Comparison of ENCODE assay signal across 8 mouse cellular contexts in the genomic region with DNA sequence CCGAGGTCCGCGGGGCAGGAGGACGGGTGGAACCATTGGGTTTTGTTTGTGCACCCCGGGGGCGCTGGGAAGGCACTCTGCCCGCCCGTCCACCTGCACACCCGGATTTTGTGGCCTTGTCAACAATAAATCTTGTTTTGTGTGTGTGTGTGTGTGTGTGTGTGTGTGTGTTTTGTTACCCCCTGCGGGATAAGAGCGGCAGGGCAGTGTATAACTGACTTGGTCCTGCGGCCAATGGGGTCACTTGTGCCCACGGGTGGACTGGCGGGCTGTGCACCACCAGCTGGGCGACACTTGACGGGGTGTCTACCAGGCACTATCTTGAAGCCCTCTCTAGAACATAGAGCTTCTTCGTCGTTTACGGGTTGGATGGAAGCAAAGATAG. TPM values are rescaled to one million over a fixed set of nuclear protein-coding genes. Genes with fewer than 3 reads are reported as not detected.
DNase-seq lines count a peak whose midpoint lies in the region; ATAC-seq lines count a peak whose summit lies in the region.

No protein-coding gene starts in this region.

- 2% methylated on average over 19 of the region's 19 CpGs for WGBS in lung, embryonic 16.5 days
- WGBS in limb, embryonic 11.5 days, result 3% methylated on average over 19 of the region's 19 CpGs
- WGBS in stomach, embryonic 16.5 days, result 4% methylated on average over 19 of the region's 19 CpGs

- H3K27ac ChIP-seq in lung, embryonic 16.5 days (ENCODE audit: low read length), result no peak overlapping the region
- no peak overlapping the region for H3K27ac ChIP-seq in limb, embryonic 11.5 days (replicated peaks; ENCODE audit: low read depth, low read length)
- H3K27ac ChIP-seq in stomach, embryonic 16.5 days (ENCODE audit: low read length), result no peak overlapping the region

- H3K9me3 ChIP-seq in lung, embryonic 16.5 days (ENCODE audit: control insufficient read depth, low read length), result peaks cover 5% of the 10 kb centered on the region; the same call in 1 of the 2 replicates
- no peaks in the 10 kb centered on the region; the same call in 1 of the 2 replicates for H3K9me3 ChIP-seq in limb, embryonic 11.5 days (ENCODE audit: control insufficient read depth, low read length)
- peaks cover 9% of the 10 kb centered on the region; the same call in 1 of the 2 replicates for H3K9me3 ChIP-seq in stomach, embryonic 16.5 days (replicated peaks; ENCODE audit: control insufficient read depth, low read length)

- H3K36me3 ChIP-seq in lung, embryonic 16.5 days (ENCODE audit: control insufficient read depth, insufficient read depth, low read length), result no peaks in the 10 kb centered on the region
- H3K36me3 ChIP-seq in limb, embryonic 11.5 days (ENCODE audit: control insufficient read depth, insufficient read depth, low read length), result no peaks in the 10 kb centered on the region
- no peaks in the 10 kb centered on the region for H3K36me3 ChIP-seq in stomach, embryonic 16.5 days (ENCODE audit: control insufficient read depth, insufficient read depth, low read length)

- DNase-seq in cerebellum, postnatal 25 days, result peak; percentile 61 to 73
- DNase-seq in lung, adult 18-20 months, result no peak
- no peak for DNase-seq in limb, embryonic 11.5 days (ENCODE audit: low spot score)
- DNase-seq in thymus, postnatal 0 days (ENCODE audit: low spot score), result no peak
- DNase-seq in thymus, postnatal 36 days, result no peak

- ATAC-seq in cerebellum, adult (ENCODE audit: insufficient number of reproducible peaks, low FRiP score, low TSS enrichment), result no peak
- no peak for ATAC-seq in lung, embryonic 16.5 days (ENCODE audit: low read depth)
- no peak for ATAC-seq in limb, embryonic 11.5 days (ENCODE audit: insufficient number of reproducible peaks, low FRiP score, low TSS enrichment, low read depth)
- ATAC-seq in stomach, embryonic 16.5 days (ENCODE audit: insufficient read depth, low FRiP score), result no peak

- peaks cover 24% of the 10 kb centered on the region for H3K4me1 ChIP-seq in lung, embryonic 16.5 days (replicated peaks; ENCODE audit: control insufficient read depth, insufficient read depth, low read length)
- H3K4me1 ChIP-seq in limb, embryonic 11.5 days (ENCODE audit: control insufficient read depth, insufficient read depth, low read length), result peaks cover 19% of the 10 kb centered on the region
- peaks cover 25% of the 10 kb centered on the region for H3K4me1 ChIP-seq in stomach, embryonic 16.5 days (ENCODE audit: control insufficient read depth, insufficient read depth, low read length)

- H3K27me3 ChIP-seq in lung, embryonic 16.5 days (ENCODE audit: control insufficient read depth, insufficient read depth, low read depth, low read length), result peaks cover 93% of the 10 kb centered on the region
- peaks cover 96% of the 10 kb centered on the region for H3K27me3 ChIP-seq in limb, embryonic 11.5 days (ENCODE audit: control insufficient read depth, insufficient read depth, low read length)
- H3K27me3 ChIP-seq in stomach, embryonic 16.5 days (ENCODE audit: control insufficient read depth, insufficient read depth, low read length), result peaks cover 96% of the 10 kb centered on the region

- peak overlapping the region; percentile 44 for H3K4me2 ChIP-seq in lung, embryonic 16.5 days (ENCODE audit: low read depth, low read length)
- H3K4me2 ChIP-seq in limb, embryonic 11.5 days (ENCODE audit: low read depth, severe bottlenecking), result peak overlapping the region; percentile 49
- H3K4me2 ChIP-seq in stomach, embryonic 16.5 days (ENCODE audit: low read depth, low read length), result peak overlapping the region; percentile 46; the same call in 1 of the 2 replicates

- H3K4me3 ChIP-seq in lung, embryonic 16.5 days (ENCODE audit: low read length), result peak overlapping the region; percentile 37
- peak overlapping the region; percentile 22 for H3K4me3 ChIP-seq in limb, embryonic 11.5 days (ENCODE audit: low read depth, low read length)
- peak overlapping the region; percentile 27 for H3K4me3 ChIP-seq in stomach, embryonic 16.5 days (replicated peaks; ENCODE audit: low read length)

- no peak overlapping the region for H3K9ac ChIP-seq in lung, embryonic 16.5 days (ENCODE audit: low read length)
- no peak overlapping the region for H3K9ac ChIP-seq in limb, embryonic 11.5 days (ENCODE audit: low read length)
- H3K9ac ChIP-seq in stomach, embryonic 16.5 days (ENCODE audit: low read length), result no peak overlapping the region

RNA-seq across cellular contexts. Expression of gene Tlx3, which starts 1.8 kb away (rescaled TPM):
- not detected in 2 replicates for polyA plus RNA-seq in lung, embryonic 16.5 days (2015; fragmentation: Nextera tagmentation; extraction: Ambion mirVana)
- not detected in 2 replicates for polyA plus RNA-seq in limb, embryonic 11.5 days (2014; fragmentation: Nextera tagmentation; extraction: Ambion mirVana)
- polyA plus RNA-seq in stomach, embryonic 16.5 days (2015; fragmentation: Nextera tagmentation; extraction: Ambion mirVana), result not detected in 2 replicates
- polyA plus RNA-seq in thymus, postnatal 0 days (2015; fragmentation: Nextera tagmentation; extraction: Ambion mirVana), result not detected in 2 replicates

RNA-seq across cellular contexts. Expression of gene Npm1, which starts 38.6 kb away (rescaled TPM):
- 736 and 786 TPM in 2 replicates for polyA plus RNA-seq in lung, embryonic 16.5 days (2015; fragmentation: Nextera tagmentation; extraction: Ambion mirVana)
- 1,519 and 1,530 TPM in 2 replicates for polyA plus RNA-seq in limb, embryonic 11.5 days (2014; fragmentation: Nextera tagmentation; extraction: Ambion mirVana)
- polyA plus RNA-seq in stomach, embryonic 16.5 days (2015; fragmentation: Nextera tagmentation; extraction: Ambion mirVana), result 616 and 704 TPM in 2 replicates
- polyA plus RNA-seq in thymus, postnatal 0 days (2015; fragmentation: Nextera tagmentation; extraction: Ambion mirVana), result 905 and 1,035 TPM in 2 replicates

RNA-seq across cellular contexts. Expression of gene Fgf18, which starts 54.4 kb away (rescaled TPM):
- 10.8 and 11.3 TPM in 2 replicates for polyA plus RNA-seq in lung, embryonic 16.5 days (2015; fragmentation: Nextera tagmentation; extraction: Ambion mirVana)
- polyA plus RNA-seq in limb, embryonic 11.5 days (2014; fragmentation: Nextera tagmentation; extraction: Ambion mirVana), result 12.7 and 16.8 TPM in 2 replicates
- 1.8 and 2.0 TPM in 2 replicates for polyA plus RNA-seq in stomach, embryonic 16.5 days (2015; fragmentation: Nextera tagmentation; extraction: Ambion mirVana)
- polyA plus RNA-seq in thymus, postnatal 0 days (2015; fragmentation: Nextera tagmentation; extraction: Ambion mirVana), result 0.29 and 0.64 TPM in 2 replicates

Comparison
In these comparisons a context has a peak if more than half of its experiments do, and no peak if none do; other contexts are left out.
1. DNase-seq: peak in cerebellum, postnatal 25 days (2 of 2); none in lung, adult 18-20 months (0 of 2), limb, embryonic 11.5 days (single experiment), thymus, postnatal 0 days (single experiment) and thymus, postnatal 36 days (0 of 2).
2. Peak in every context shown above with its lines, with median percentiles within 50 percentile points of each other: H3K4me2 ChIP-seq and H3K4me3 ChIP-seq.